Mouse (Mus musculus): ENCODE data around the gene 6030445D17Rik.

DNA sequence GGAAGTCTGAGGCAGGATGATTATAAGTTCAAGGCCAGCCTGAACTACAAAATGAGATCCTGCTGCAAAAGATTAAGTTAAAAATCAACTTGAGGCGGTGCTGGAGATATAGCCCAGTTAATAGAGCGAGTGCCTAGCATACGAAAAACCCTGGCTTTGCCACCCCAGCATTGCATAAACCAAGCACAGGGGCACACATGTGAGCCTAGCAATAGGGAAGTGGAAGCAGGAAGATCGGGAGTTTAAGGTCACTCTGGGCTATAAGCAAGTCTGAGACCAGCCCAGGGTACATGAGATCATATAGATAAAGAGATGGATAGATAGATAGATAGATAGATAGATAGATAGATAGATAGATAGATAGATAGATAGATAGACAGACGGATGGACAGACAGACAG, 12.3 kb upstream of the 6030445D17Rik start:
- TF ChIP-seq POLR2A (IDR thresholded peaks at IDR 0.05; ENCODE audit: borderline replicate concordance, insufficient read depth, low read length), result no peak
- no peak for TF ChIP-seq CTCF (IDR thresholded peaks at IDR 0.05; ENCODE audit: borderline replicate concordance, insufficient read depth, low read depth, low read length)
